ENCODE assay signal across 16 mouse cellular contexts in genomic region chr12:36826766-36827165, GRCm38 (mm10).
A peak's percentile ranks its signal among the peaks of the same experiment; 100 is the strongest.
DNase-seq lines count a peak whose midpoint lies in the region; ATAC-seq lines count a peak whose summit lies in the region.
"Had no signal": no experiment of that assay in that cellular context is flagged by ENCODE, and none has a peak within 500 bp of the region (broad histone marks: within the 10 kb centered on the region; RNA-seq: fewer than 3 reads in every experiment).

No protein-coding gene starts in this region.

- peaks cover 5% of the 10 kb centered on the region; the same call in 1 of the 2 replicates for H3K4me1 ChIP-seq in forebrain, embryonic 13.5 days
- no peaks in the 10 kb centered on the region for H3K4me1 ChIP-seq in forebrain, embryonic 16.5 days (replicated peaks; ENCODE audit: control insufficient read depth, insufficient read depth, low read length)
- peaks cover 2% of the 10 kb centered on the region; the same call in 1 of the 2 replicates for H3K4me1 ChIP-seq in kidney, embryonic 15.5 days
- H3K4me1 ChIP-seq in neural tube, embryonic 11.5 days (ENCODE audit: control insufficient read depth, insufficient read depth, low read length) = no peaks in the 10 kb centered on the region
- H3K4me1 ChIP-seq in liver, embryonic 11.5 days (replicated peaks; ENCODE audit: control insufficient read depth, insufficient read depth, low read length) = no peaks in the 10 kb centered on the region
- H3K4me1 ChIP-seq: liver, embryonic 15.5 days; neural tube, embryonic 15.5 days had no signal

- 0 out of 2 replicates have a peak, but pooled peaks have one; percentile 19 for ATAC-seq in forebrain, embryonic 13.5 days
- ATAC-seq in forebrain, embryonic 16.5 days = no peak
- ATAC-seq in kidney, embryonic 15.5 days (replicated peaks; ENCODE audit: low FRiP score) = no peak
- no peak for ATAC-seq in neural tube, embryonic 11.5 days (ENCODE audit: insufficient read depth, low FRiP score, low TSS enrichment)
- no peak for ATAC-seq in liver, embryonic 11.5 days (replicated peaks; ENCODE audit: low FRiP score)
- ATAC-seq: intestine, embryonic 16.5 days had no signal

- DNase-seq in kidney, postnatal 14 days = peak; percentile 17
- peak; percentile 14 for DNase-seq in neural tube, embryonic 11.5 days (ENCODE audit: low spot score)
- no peak for DNase-seq in neural tube, embryonic 10.5 days (ENCODE audit: extremely low spot score, low spot score)
- DNase-seq in liver, embryonic 11.5 days (ENCODE audit: low spot score) = no peak
- no peak for DNase-seq in liver
- DNase-seq: adrenal gland, postnatal 14 days; cerebellum, adult 9-10 months; retina, postnatal 1 day; thymus, adult 18-20 months had no signal

- WGBS in forebrain, embryonic 13.5 days = 52% methylated on average over 6 of the region's 6 CpGs
- 44% methylated on average over 6 of the region's 6 CpGs for WGBS in forebrain, embryonic 16.5 days
- WGBS in kidney, embryonic 15.5 days = 64% methylated on average over 6 of the region's 6 CpGs
- WGBS in neural tube, embryonic 11.5 days = 80% methylated on average over 6 of the region's 6 CpGs
- 72% methylated on average over 6 of the region's 6 CpGs for WGBS in liver, embryonic 11.5 days

- H3K9me3 ChIP-seq in forebrain, embryonic 13.5 days (replicated peaks) = no peaks in the 10 kb centered on the region
- H3K9me3 ChIP-seq in forebrain, embryonic 16.5 days (ENCODE audit: control insufficient read depth, low read length) = no peaks in the 10 kb centered on the region
- no peaks in the 10 kb centered on the region for H3K9me3 ChIP-seq in kidney, embryonic 15.5 days (replicated peaks)
- no peaks in the 10 kb centered on the region for H3K9me3 ChIP-seq in neural tube, embryonic 11.5 days (ENCODE audit: control insufficient read depth, low read length)
- H3K9me3 ChIP-seq in liver, embryonic 11.5 days (ENCODE audit: control insufficient read depth, low read length) = no peaks in the 10 kb centered on the region
- H3K9me3 ChIP-seq: hindbrain, embryonic 13.5 days; liver, embryonic 15.5 days; neural tube, embryonic 15.5 days had no signal

- no peaks in the 10 kb centered on the region for H3K27me3 ChIP-seq in forebrain, embryonic 13.5 days
- H3K27me3 ChIP-seq in forebrain, embryonic 16.5 days (replicated peaks; ENCODE audit: control insufficient read depth, insufficient read depth, low read length) = no peaks in the 10 kb centered on the region
- no peaks in the 10 kb centered on the region for H3K27me3 ChIP-seq in kidney, embryonic 15.5 days
- H3K27me3 ChIP-seq in neural tube, embryonic 11.5 days (ENCODE audit: control insufficient read depth, insufficient read depth, low read length) = no peaks in the 10 kb centered on the region
- H3K27me3 ChIP-seq in liver, embryonic 11.5 days (replicated peaks; ENCODE audit: control insufficient read depth, insufficient read depth, low read length) = no peaks in the 10 kb centered on the region
- H3K27me3 ChIP-seq: hindbrain, embryonic 13.5 days; liver, embryonic 15.5 days; neural tube, embryonic 15.5 days had no signal

- no peak overlapping the region for H3K4me3 ChIP-seq in forebrain, embryonic 13.5 days
- H3K4me3 ChIP-seq in forebrain, embryonic 16.5 days (replicated peaks; ENCODE audit: low read length) = no peak overlapping the region
- H3K4me3 ChIP-seq in kidney, embryonic 15.5 days (replicated peaks) = no peak overlapping the region
- no peak overlapping the region for H3K4me3 ChIP-seq in neural tube, embryonic 11.5 days (ENCODE audit: low read depth, low read length)
- no peak overlapping the region for H3K4me3 ChIP-seq in liver, embryonic 11.5 days (ENCODE audit: low read depth, low read length)
- H3K4me3 ChIP-seq: hindbrain, embryonic 13.5 days; liver, embryonic 15.5 days; neural tube, embryonic 15.5 days had no signal

- no peak overlapping the region for H3K9ac ChIP-seq in forebrain, embryonic 13.5 days
- H3K9ac ChIP-seq in forebrain, embryonic 16.5 days (replicated peaks; ENCODE audit: low read depth, low read length) = no peak overlapping the region
- no peak overlapping the region for H3K9ac ChIP-seq in kidney, embryonic 15.5 days
- no peak overlapping the region for H3K9ac ChIP-seq in neural tube, embryonic 11.5 days (ENCODE audit: low read length)
- H3K9ac ChIP-seq in liver, embryonic 11.5 days (ENCODE audit: low read depth, low read length) = no peak overlapping the region
- H3K9ac ChIP-seq: hindbrain, embryonic 13.5 days; liver, embryonic 15.5 days; neural tube, embryonic 15.5 days had no signal

- H3K4me2 ChIP-seq in forebrain, embryonic 13.5 days = no peak overlapping the region
- no peak overlapping the region for H3K4me2 ChIP-seq in forebrain, embryonic 16.5 days (ENCODE audit: low read length)
- H3K4me2 ChIP-seq in kidney, embryonic 15.5 days = no peak overlapping the region
- H3K4me2 ChIP-seq in neural tube, embryonic 11.5 days (ENCODE audit: low read depth) = no peak overlapping the region
- H3K4me2 ChIP-seq in liver, embryonic 11.5 days = no peak overlapping the region
- H3K4me2 ChIP-seq: hindbrain, embryonic 13.5 days; liver, embryonic 15.5 days; neural tube, embryonic 15.5 days had no signal

- no peaks in the 10 kb centered on the region for H3K36me3 ChIP-seq in forebrain, embryonic 13.5 days (ENCODE audit: poor library complexity, severe bottlenecking)
- no peaks in the 10 kb centered on the region for H3K36me3 ChIP-seq in forebrain, embryonic 16.5 days (ENCODE audit: control insufficient read depth, insufficient read depth)
- H3K36me3 ChIP-seq in kidney, embryonic 15.5 days = no peaks in the 10 kb centered on the region
- H3K36me3 ChIP-seq in neural tube, embryonic 11.5 days (ENCODE audit: control insufficient read depth, insufficient read depth, low read length) = no peaks in the 10 kb centered on the region
- no peaks in the 10 kb centered on the region for H3K36me3 ChIP-seq in liver, embryonic 11.5 days (ENCODE audit: control insufficient read depth, insufficient read depth, low read length)
- H3K36me3 ChIP-seq: hindbrain, embryonic 13.5 days; liver, embryonic 15.5 days; neural tube, embryonic 15.5 days had no signal

- no peak overlapping the region for H3K27ac ChIP-seq in forebrain, embryonic 13.5 days
- no peak overlapping the region for H3K27ac ChIP-seq in forebrain, embryonic 16.5 days (ENCODE audit: low read length)
- H3K27ac ChIP-seq in kidney, embryonic 15.5 days = no peak overlapping the region
- H3K27ac ChIP-seq in neural tube, embryonic 11.5 days (ENCODE audit: low read depth, low read length) = no peak overlapping the region
- no peak overlapping the region for H3K27ac ChIP-seq in liver, embryonic 11.5 days (ENCODE audit: low read depth, low read length)
- H3K27ac ChIP-seq: hindbrain, embryonic 13.5 days; liver, embryonic 15.5 days; neural tube, embryonic 15.5 days had no signal

Comparison
In these comparisons a context has a peak if more than half of its experiments do, and no peak if none do; other contexts are left out.
1. DNase-seq: peak in kidney, postnatal 14 days (single experiment) and neural tube, embryonic 11.5 days (single experiment); none in neural tube, embryonic 10.5 days (single experiment), liver, embryonic 11.5 days (single experiment) and liver (single experiment).